Mouse (Mus musculus): ENCODE results near the gene Il4i1. TPM values are rescaled to one million over a fixed set of nuclear protein-coding genes. Genes with fewer than 3 reads are reported as not detected.

The Il4i1 gene
- 0.78 and 1.5 TPM in 2 replicates for polyA plus RNA-seq (2015; fragmentation: Nextera tagmentation; extraction: Ambion mirVana)

- H3K4me2 ChIP-seq (replicated peaks): peak within 1 kb of the TSS; percentile 64
- H3K27ac ChIP-seq: peak within 1 kb of the TSS; percentile 96
- no peaks in the 10 kb centered on the region for H3K9me3 ChIP-seq
- peak within 1 kb of the TSS; percentile 86 for H3K9ac ChIP-seq
- under 1% methylated on average over 57 of the region's 62 CpGs for WGBS
- peak; percentile 95 for ATAC-seq
- H3K4me1 ChIP-seq (replicated peaks): peaks cover 34% of the 10 kb centered on the region
- H3K36me3 ChIP-seq: 0 out of 2 replicates have a peak, but pooled peaks cover 5% of the 10 kb centered on the region
- peak within 1 kb of the TSS; percentile 71 for H3K4me3 ChIP-seq (replicated peaks)
- H3K27me3 ChIP-seq (replicated peaks): no peaks in the 10 kb centered on the region
These were observed at the start of gene Il4i1, which contains the start of gene Nup62 for GRCm38 (mm10) chr7:44815721-44816469. TSS of gene Il4i1 (plus strand) at chr7:44816387. TSS of gene Nup62 (plus strand) at chr7:44816088.

GRCm38 (mm10) chr7:44768129-44768528 is 48.1 kb upstream of the Il4i1 start:
- Histone ChIP-seq H3K27ac (no peak overlapping the region), H3K4me1 (replicated peaks) (no peaks in the 10 kb centered on the region), H3K4me3 (replicated peaks) (no peak overlapping the region), H3K4me2 (replicated peaks) (no peak overlapping the region), H3K9ac (no peak overlapping the region), H3K27me3 (replicated peaks) (no peaks in the 10 kb centered on the region), H3K9me3 (no peaks in the 10 kb centered on the region), H3K36me3 (peaks cover 47% of the 10 kb centered on the region)
- peak; percentile 17; the same call in 1 of the 2 replicates for ATAC-seq
- WGBS: 89% methylated on average over 5 of the region's 5 CpGs

DNA sequence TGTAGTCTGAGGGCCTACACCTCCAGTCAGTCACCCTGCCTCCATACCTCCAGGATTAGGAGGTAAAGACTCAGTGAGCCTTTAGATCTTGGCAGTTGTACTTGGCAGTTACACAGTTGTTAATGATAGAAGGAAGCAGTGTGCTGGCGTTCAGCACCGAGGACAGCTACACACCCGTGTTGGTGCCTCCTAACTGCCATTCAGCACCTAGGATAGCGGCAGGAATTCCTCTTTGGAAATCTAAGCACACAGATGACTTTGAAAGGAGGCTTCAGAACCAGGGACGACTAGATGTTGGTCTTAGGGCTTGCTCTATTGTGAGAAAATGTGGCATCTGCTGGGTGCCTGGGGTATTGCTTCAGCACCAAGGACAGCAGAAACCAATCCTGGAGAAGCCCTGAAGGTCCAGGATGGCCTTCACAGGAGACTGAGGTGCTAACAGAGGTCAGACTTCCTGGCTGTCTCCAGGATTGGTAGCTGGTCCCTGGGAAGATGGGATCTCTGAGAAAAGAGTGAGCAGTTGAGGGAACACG is 46.1 kb upstream of the Il4i1 start:
- no peak overlapping the region for H3K4me3 ChIP-seq (replicated peaks)
- peaks cover 48% of the 10 kb centered on the region for H3K36me3 ChIP-seq
- no peak overlapping the region for H3K9ac ChIP-seq
- H3K27me3 ChIP-seq (replicated peaks): no peaks in the 10 kb centered on the region
- H3K4me1 ChIP-seq (replicated peaks): no peaks in the 10 kb centered on the region
- ATAC-seq: 0 out of 2 replicates have a peak, but pooled peaks have one; percentile 39
- H3K27ac ChIP-seq: no peak overlapping the region
- 12% methylated on average over 6 of the region's 6 CpGs for WGBS
- H3K4me2 ChIP-seq (replicated peaks): no peak overlapping the region
- H3K9me3 ChIP-seq: no peaks in the 10 kb centered on the region

- Histone ChIP-seq H3K27ac (no peak overlapping the region), H3K4me1 (replicated peaks) (no peaks in the 10 kb centered on the region), H3K9me3 (no peaks in the 10 kb centered on the region), H3K4me2 (replicated peaks) (no peak overlapping the region), H3K4me3 (replicated peaks) (no peak overlapping the region), H3K36me3 (peaks cover 41% of the 10 kb centered on the region), H3K9ac (no peak overlapping the region), H3K27me3 (replicated peaks) (no peaks in the 10 kb centered on the region)
- WGBS: 89% methylated on average over 8 of the region's 8 CpGs
- no peak for ATAC-seq
These were observed 43.5 kb upstream of the Il4i1 start for GRCm38 (mm10) chr7:44772591-44773204.

DNA sequence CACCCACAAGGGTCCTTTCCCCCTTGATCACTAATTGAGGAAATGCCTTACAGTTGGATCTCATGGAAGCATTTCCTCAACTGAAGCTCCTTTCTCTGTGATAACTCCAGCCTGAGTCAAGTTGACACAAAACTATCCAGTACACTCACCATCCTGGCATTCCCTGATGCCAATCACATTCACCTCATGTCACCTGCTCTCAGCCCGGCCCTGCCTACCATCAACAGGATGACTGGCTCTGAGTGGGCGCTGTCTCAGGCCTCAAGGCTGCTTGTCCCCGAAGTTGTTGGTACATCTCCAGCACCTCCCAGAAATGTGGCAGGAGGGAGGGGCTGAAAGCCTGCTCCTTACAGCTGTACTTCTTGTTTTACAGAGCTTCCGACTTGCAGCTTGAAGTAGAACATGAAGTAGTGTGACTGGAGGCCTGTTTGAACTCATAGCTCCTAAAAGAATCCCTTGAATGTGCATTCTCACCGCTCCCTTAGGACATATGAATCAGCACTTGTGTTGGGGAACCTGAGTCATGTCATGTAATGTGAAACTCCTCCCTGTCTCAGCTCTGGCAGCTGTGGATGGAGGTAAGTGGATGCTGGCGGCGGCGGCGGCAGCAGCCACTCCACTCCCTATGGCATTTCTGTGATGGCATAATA is 39.2 kb upstream of the Il4i1 start:
- Histone ChIP-seq H3K4me1 (replicated peaks) (no peaks in the 10 kb centered on the region), H3K4me3 (replicated peaks) (no peak overlapping the region), H3K27ac (no peak overlapping the region), H3K27me3 (replicated peaks) (no peaks in the 10 kb centered on the region), H3K4me2 (replicated peaks) (no peak overlapping the region), H3K36me3 (peaks cover 15% of the 10 kb centered on the region; the same call in 1 of the 2 replicates), H3K9me3 (no peaks in the 10 kb centered on the region), H3K9ac (no peak overlapping the region)
- 92% methylated on average over 9 of the region's 9 CpGs for WGBS
- ATAC-seq: no peak

DNA sequence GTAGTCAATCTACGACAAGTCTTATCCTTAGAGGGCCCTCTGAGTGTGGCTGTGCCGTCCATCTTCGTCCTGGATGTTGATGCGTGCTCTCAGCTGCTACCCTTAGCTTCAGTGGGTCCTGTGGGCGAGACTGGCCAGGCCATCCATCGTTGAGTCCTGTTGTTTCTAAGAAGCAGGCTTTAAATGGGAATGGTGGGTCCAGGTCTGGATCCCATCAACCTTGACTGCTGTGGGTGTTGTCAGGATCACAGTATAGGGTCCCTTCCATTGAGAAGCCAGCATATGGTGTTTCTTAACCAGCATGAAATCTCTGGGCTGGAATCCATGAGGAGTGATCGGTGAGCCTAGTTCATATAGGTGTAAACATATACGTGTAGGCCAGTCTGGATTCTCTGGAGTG is 36.1 kb upstream of the Il4i1 start:
- no peak overlapping the region for H3K9ac ChIP-seq
- no peak overlapping the region for H3K27ac ChIP-seq
- no peak for ATAC-seq
- H3K4me1 ChIP-seq (replicated peaks): no peaks in the 10 kb centered on the region
- H3K27me3 ChIP-seq (replicated peaks): no peaks in the 10 kb centered on the region
- H3K4me2 ChIP-seq (replicated peaks): no peak overlapping the region
- 83% methylated on average over 8 of the region's 8 CpGs for WGBS
- peaks cover 9% of the 10 kb centered on the region; the same call in 1 of the 2 replicates for H3K36me3 ChIP-seq
- H3K9me3 ChIP-seq: no peaks in the 10 kb centered on the region
- H3K4me3 ChIP-seq (replicated peaks): no peak overlapping the region

DNA sequence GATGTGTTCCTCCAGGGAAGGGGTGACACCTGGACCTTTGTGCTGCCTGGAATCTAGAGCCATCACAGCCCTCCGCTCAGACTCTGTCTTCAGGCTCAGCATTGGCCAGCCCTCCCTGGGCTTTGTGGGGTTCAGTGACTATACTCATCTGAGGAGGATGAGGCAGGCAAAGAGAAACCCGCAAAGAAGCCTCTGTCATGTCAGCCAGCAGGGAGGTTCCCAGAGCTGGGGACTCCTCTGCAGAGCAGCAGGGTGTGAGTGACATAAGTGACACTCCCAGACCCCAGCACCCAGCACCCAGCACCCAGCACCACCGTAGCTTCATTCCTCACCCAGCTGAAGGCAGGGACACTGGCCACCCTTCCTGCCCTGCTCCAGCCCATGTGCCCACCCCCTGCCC is 26.7 kb upstream of the Il4i1 start:
- H3K4me3 ChIP-seq (replicated peaks): no peak overlapping the region
- WGBS: 74% methylated on average over 3 of the region's 3 CpGs
- H3K27me3 ChIP-seq (replicated peaks): no peaks in the 10 kb centered on the region
- H3K9ac ChIP-seq: no peak overlapping the region
- H3K27ac ChIP-seq: no peak overlapping the region
- no peak overlapping the region for H3K4me2 ChIP-seq (replicated peaks)
- no peaks in the 10 kb centered on the region for H3K9me3 ChIP-seq
- ATAC-seq: no peak
- no peaks in the 10 kb centered on the region for H3K4me1 ChIP-seq (replicated peaks)
- H3K36me3 ChIP-seq: no peaks in the 10 kb centered on the region

GRCm38 (mm10) chr7:44790066-44790465 is 26.1 kb upstream of the Il4i1 start:
- no peak for ATAC-seq
- Histone ChIP-seq H3K27me3 (replicated peaks) (no peaks in the 10 kb centered on the region), H3K27ac (no peak overlapping the region), H3K9me3 (no peaks in the 10 kb centered on the region), H3K4me3 (replicated peaks) (no peak overlapping the region), H3K36me3 (no peaks in the 10 kb centered on the region), H3K4me1 (replicated peaks) (no peaks in the 10 kb centered on the region), H3K9ac (no peak overlapping the region), H3K4me2 (replicated peaks) (no peak overlapping the region)
- 66% methylated on average over 4 of the region's 4 CpGs for WGBS

DNA sequence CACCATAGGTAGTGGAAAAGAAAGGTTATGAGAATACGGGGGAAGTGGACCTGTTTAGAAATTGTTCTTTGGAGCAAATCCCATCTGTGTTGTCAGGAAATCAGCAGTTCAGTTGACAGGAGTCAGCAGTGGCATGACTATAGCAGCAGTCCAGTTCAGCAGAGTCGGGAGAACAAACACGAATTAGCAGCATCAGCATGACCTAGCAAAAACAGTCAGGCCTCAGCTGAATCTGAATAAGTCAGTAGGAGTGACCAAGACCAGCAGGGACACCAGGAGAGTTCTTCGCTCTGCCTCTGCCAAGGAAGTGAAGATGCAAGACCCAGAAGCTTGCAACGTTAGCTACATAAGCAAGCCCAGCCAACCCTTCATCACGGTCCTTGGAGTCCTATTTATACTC is 23.4 kb upstream of the Il4i1 start:
- Histone ChIP-seq H3K9me3 (no peaks in the 10 kb centered on the region), H3K4me3 (replicated peaks) (no peak overlapping the region), H3K4me2 (replicated peaks) (no peak overlapping the region), H3K4me1 (replicated peaks) (no peaks in the 10 kb centered on the region), H3K27ac (no peak overlapping the region), H3K9ac (no peak overlapping the region), H3K36me3 (no peaks in the 10 kb centered on the region), H3K27me3 (replicated peaks) (no peaks in the 10 kb centered on the region)
- ATAC-seq: no peak
- 89% methylated on average over 6 of the region's 6 CpGs for WGBS

DNA sequence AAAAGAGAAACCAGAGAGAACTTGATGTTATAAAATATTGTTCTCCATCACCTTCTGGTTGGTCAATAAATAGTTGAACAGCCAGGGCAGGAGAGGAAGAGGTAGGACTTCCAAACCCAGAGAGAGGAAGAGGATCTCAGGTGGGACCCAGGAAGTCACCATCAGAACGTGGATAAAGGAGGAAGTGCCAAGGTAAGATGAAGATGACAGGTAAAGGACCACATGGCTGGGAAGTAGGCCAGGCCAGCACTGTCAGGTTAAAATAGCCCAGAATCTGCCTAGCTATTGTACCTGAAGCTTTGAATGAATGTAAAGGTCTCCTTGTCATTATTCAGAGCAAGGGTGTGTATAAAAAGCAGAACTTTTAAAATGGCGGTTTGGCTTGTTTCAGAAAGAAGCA is 7.3 kb upstream of the Il4i1 start:
- no peak overlapping the region for H3K4me3 ChIP-seq (replicated peaks)
- no peak for ATAC-seq
- no peak overlapping the region for H3K4me2 ChIP-seq (replicated peaks)
- no peak overlapping the region for H3K9ac ChIP-seq
- no peaks in the 10 kb centered on the region for H3K9me3 ChIP-seq
- no peaks in the 10 kb centered on the region for H3K27me3 ChIP-seq (replicated peaks)
- no peak overlapping the region for H3K27ac ChIP-seq
- 82% methylated on average over 2 of the region's 2 CpGs for WGBS
- 0 out of 2 replicates have a peak, but pooled peaks cover 7% of the 10 kb centered on the region for H3K36me3 ChIP-seq
- H3K4me1 ChIP-seq (replicated peaks): no peaks in the 10 kb centered on the region

- H3K4me2 ChIP-seq (replicated peaks): no peak overlapping the region
- H3K4me1 ChIP-seq (replicated peaks): no peaks in the 10 kb centered on the region
- no peak overlapping the region for H3K9ac ChIP-seq
- no peak for ATAC-seq
- 82% methylated on average over 3 of the region's 3 CpGs for WGBS
- 0 out of 2 replicates have a peak, but pooled peaks cover 7% of the 10 kb centered on the region for H3K36me3 ChIP-seq
- no peaks in the 10 kb centered on the region for H3K27me3 ChIP-seq (replicated peaks)
- no peak overlapping the region for H3K4me3 ChIP-seq (replicated peaks)
- H3K27ac ChIP-seq: no peak overlapping the region
- no peaks in the 10 kb centered on the region for H3K9me3 ChIP-seq
These were observed 6.7 kb upstream of the Il4i1 start for GRCm38 (mm10) chr7:44809466-44809865.

DNA sequence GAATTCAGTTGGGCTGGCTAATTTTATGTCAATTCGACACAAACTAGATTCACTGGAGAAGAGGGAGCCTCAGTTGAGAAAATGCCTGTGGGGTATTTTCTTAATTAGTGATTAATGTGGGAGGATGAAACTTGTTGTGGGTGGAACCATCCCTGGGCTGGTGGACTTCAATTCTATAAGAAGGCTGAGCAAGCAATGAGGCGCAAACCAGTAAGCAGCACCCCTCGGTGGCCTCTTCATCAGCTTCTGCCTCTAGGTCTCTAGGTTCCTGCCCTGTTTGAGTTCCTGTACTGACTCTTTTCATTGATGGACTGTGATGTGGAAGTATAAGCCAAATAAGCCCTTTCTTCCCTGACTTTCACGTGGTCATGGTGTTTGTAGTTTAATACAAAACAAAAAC is 5.8 kb upstream of the Il4i1 start:
- peaks cover 6% of the 10 kb centered on the region for H3K4me1 ChIP-seq (replicated peaks)
- H3K9ac ChIP-seq: no peak overlapping the region
- H3K9me3 ChIP-seq: no peaks in the 10 kb centered on the region
- no peak overlapping the region for H3K27ac ChIP-seq
- H3K4me3 ChIP-seq (replicated peaks): no peak overlapping the region
- H3K27me3 ChIP-seq (replicated peaks): no peaks in the 10 kb centered on the region
- WGBS: 78% methylated on average over 4 of the region's 4 CpGs
- ATAC-seq: no peak
- no peak overlapping the region for H3K4me2 ChIP-seq (replicated peaks)
- H3K36me3 ChIP-seq: 0 out of 2 replicates have a peak, but pooled peaks cover 7% of the 10 kb centered on the region

All from intestine, embryonic 15.5 days (tissue).